Mouse (Mus musculus) MEL (cell line): ENCODE results near the gene Fen1. TPM values are rescaled to one million over a fixed set of nuclear protein-coding genes. Genes with fewer than 3 reads are reported as not detected.

Source experiments
- DNase-seq: peaks from one replicate; pipeline ENCODE4 v3.0.0; 2011; ENCODE audit warnings: low read depth, low spot score
- H3K27ac ChIP-seq: 2 replicates; pipeline ENCODE4 v1.5.1; 2012; ENCODE audit warnings: low read depth, mild to moderate bottlenecking, control low read depth, low read length, moderate library complexity; ENCODE audit not compliant: control insufficient read depth
- H3K27me3 ChIP-seq, 2 experiments: fragments of 150-350 bp in 1 of 2; sonication (generic) in 1 of 2; 2 replicates each; pipeline ENCODE4 v1.6.1; 2012; ENCODE audit warnings: low read length in 2 of 2, mild to moderate bottlenecking in 2 of 2, improper control_type of control experiment in 1 of 2, moderate library complexity in 1 of 2; ENCODE audit not compliant: insufficient read depth in 2 of 2, control insufficient read depth in 1 of 2
- H3K36me3 ChIP-seq, 2 experiments: 2 replicates each; pipeline ENCODE4 v1.6.1; 2012 to 2014; ENCODE audit warnings: low read length in 2 of 2, improper control_type of control experiment in 1 of 2, inconsistent platforms in 1 of 2, mild to moderate bottlenecking in 1 of 2; ENCODE audit not compliant: insufficient read depth in 2 of 2, control insufficient read depth in 1 of 2
- H3K4me1 ChIP-seq, 2 experiments: fragments of 150-350 bp in 1 of 2; sonication (generic) in 1 of 2; 2 replicates each; pipeline ENCODE4 v1.6.1; 2012; ENCODE audit warnings: low read length in 2 of 2, improper control_type of control experiment in 1 of 2, mild to moderate bottlenecking in 1 of 2; ENCODE audit not compliant: insufficient read depth in 2 of 2, control insufficient read depth in 1 of 2
- H3K4me3 ChIP-seq, 2 experiments: fragments of 150-350 bp in 1 of 2; sonication (generic) in 1 of 2; 2 replicates each; pipeline ENCODE4 v1.5.1; 2012; ENCODE audit warnings: low read depth in 2 of 2, low read length in 2 of 2, mild to moderate bottlenecking in 2 of 2, moderate library complexity in 2 of 2, control low read depth in 1 of 2, improper control_type of control experiment in 1 of 2; ENCODE audit not compliant: control insufficient read depth in 1 of 2, insufficient read depth in 1 of 2
- H3K79me2 ChIP-seq: 2 replicates; pipeline ENCODE4 v1.6.1; 2012; ENCODE audit warnings: mild to moderate bottlenecking, low read length, moderate library complexity; ENCODE audit not compliant: control insufficient read depth, poor library complexity, insufficient read depth
- H3K9ac ChIP-seq: 2 replicates; pipeline ENCODE4 v1.6.1; 2012; ENCODE audit warnings: low read depth, mild to moderate bottlenecking, control low read depth, low read length, moderate library complexity; ENCODE audit not compliant: control insufficient read depth, poor library complexity, severe bottlenecking
- H3K9me3 ChIP-seq: fragments of 150-350 bp; sonication (generic); replicated peaks from 2 replicates; pipeline ENCODE4 v1.6.1; 2012; ENCODE audit warnings: mild to moderate bottlenecking, low read length, improper control_type of control experiment, moderate library complexity; ENCODE audit not compliant: insufficient read depth
- BHLHE40 ChIP-seq: IDR thresholded peaks from 2 replicates; pipeline ENCODE4 v1.6.1; 2012; ENCODE audit warnings: low read depth, mild to moderate bottlenecking, inconsistent platforms, low read length, improper control_type of control experiment, borderline replicate concordance
- CHD2 ChIP-seq: IDR thresholded peaks from 2 replicates; pipeline ENCODE4 v1.6.1; 2011; ENCODE audit warnings: low read length, improper control_type of control experiment
- CTCF ChIP-seq, 3 experiments: IDR thresholded peaks in 2 of 3; conservative IDR thresholded peaks in 1 of 3; 2 replicates each; pipeline ENCODE4 v1.5.1; 2011 to 2012; ENCODE audit warnings: low read length in 3 of 3, low read depth in 2 of 3, mild to moderate bottlenecking in 2 of 3, improper control_type of control experiment in 1 of 3, inconsistent platforms in 1 of 3, mixed read lengths in 1 of 3, moderate library complexity in 1 of 3; ENCODE audit not compliant: control insufficient read depth in 1 of 3, insufficient read depth in 1 of 3, poor library complexity in 1 of 3, severe bottlenecking in 1 of 3
- HCFC1 ChIP-seq: IDR thresholded peaks from 2 replicates; pipeline ENCODE4 v1.6.1; 2012; ENCODE audit warnings: low read depth, mild to moderate bottlenecking, inconsistent platforms, low read length, improper control_type of control experiment, moderate library complexity
- KAT2A ChIP-seq: conservative IDR thresholded peaks from 2 replicates; pipeline ENCODE4 v1.6.1; 2012; ENCODE audit warnings: low read depth, low read length, improper control_type of control experiment, inconsistent platforms
- MAFK ChIP-seq: IDR thresholded peaks from 2 replicates; pipeline ENCODE4 v1.6.1; 2011; ENCODE audit warnings: low read depth, mild to moderate bottlenecking, low read length, improper control_type of control experiment, borderline replicate concordance
- MAX ChIP-seq: IDR thresholded peaks from 2 replicates; pipeline ENCODE4 v1.6.1; 2011; ENCODE audit warnings: low read length, improper control_type of control experiment
- MYC ChIP-seq: IDR thresholded peaks from 2 replicates; pipeline ENCODE4 v1.6.1; 2011; ENCODE audit warnings: low read depth, mild to moderate bottlenecking, low read length, improper control_type of control experiment, moderate library complexity
- POLR2AphosphoS2 ChIP-seq: IDR thresholded peaks from 2 replicates; pipeline ENCODE4 v1.6.1; 2011; ENCODE audit warnings: low read length, improper control_type of control experiment
- SIN3A ChIP-seq: IDR thresholded peaks from 2 replicates; pipeline ENCODE4 v1.6.1; 2012; ENCODE audit warnings: low read length, improper control_type of control experiment, inconsistent platforms
- ZNF384 ChIP-seq: IDR thresholded peaks from 2 replicates; pipeline ENCODE4 v1.6.1; 2012; ENCODE audit warnings: low read depth, mild to moderate bottlenecking, inconsistent platforms, low read length, improper control_type of control experiment
- polyA plus RNA-seq, 2 experiments: library from polyadenylated mRNA; stranded (reverse) in 1 of 2; unstranded in 1 of 2; fragments of >175 nt in 1 of 2; fragments of >200 nt in 1 of 2; gene quantifications; 2 replicates each; pipeline versions ENCODE4 v1.2.1 to v1.2.4; 2012; ENCODE audit warnings: low replicate concordance in 2 of 2, low read depth in 1 of 2; ENCODE audit not compliant: insufficient read length in 2 of 2, insufficient read depth in 1 of 2, missing spikeins in 1 of 2
- total RNA-seq: library from RNA; depleted of rRNA; stranded (reverse); fragments of 300-350 nt; gene quantifications from 2 replicates; pipeline ENCODE4 v1.2.3, GENCODE M21; 2012

Fen1 gene
- total and polyA plus RNA-seq, 3 experiments: 145 to 189 TPM; not detected in 1

GRCm38 (mm10) chr19:10197130-10197529, 6.8 kb downstream of the Fen1 start:
- Histone ChIP-seq H3K9me3 (no peaks in the 10 kb centered on the region), H3K36me3 (peaks cover 3 to 7% of the 10 kb centered on the region in 2 experiments), H3K27ac (no peak overlapping the region), H3K4me3 (no peak overlapping the region), H3K27me3 (no peaks in the 10 kb centered on the region), H3K9ac (no peak overlapping the region), H3K79me2 (peaks cover 16% of the 10 kb centered on the region), H3K4me1 (no peaks in the 10 kb centered on the region)
- no peak for DNase-seq
- TF ChIP-seq POLR2AphosphoS2 (0 out of 2 replicates have a peak, but pooled peaks have one; percentile 21), BHLHE40 (no peak)

DNA sequence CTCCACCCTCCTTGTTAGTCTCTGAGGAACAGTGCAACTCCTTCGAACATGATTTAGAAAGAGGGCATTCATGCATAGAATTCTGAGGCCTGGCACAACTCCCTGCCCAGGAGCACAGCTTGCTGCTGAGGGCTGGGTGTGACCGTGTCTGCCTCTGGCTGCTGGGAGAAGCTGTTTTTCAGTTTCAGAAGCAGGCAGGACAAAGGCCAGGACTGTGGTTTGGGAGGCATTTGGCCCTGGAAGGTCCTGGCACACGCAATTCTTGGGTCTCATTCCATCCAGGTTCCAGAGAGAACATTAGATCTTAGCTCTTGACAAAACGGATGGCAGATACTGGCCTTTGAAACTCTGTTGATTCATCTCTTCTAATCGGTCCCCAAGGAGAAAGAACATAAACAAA, 8.7 kb downstream of the Fen1 start:
- H3K4me1 ChIP-seq: peaks cover 0 to 8% of the 10 kb centered on the region in 2 experiments; a peak in 2 of 4 replicates
- no peaks in the 10 kb centered on the region for H3K9me3 ChIP-seq
- peaks cover 4% of the 10 kb centered on the region in 2 experiments; a peak in 3 of 4 replicates for H3K36me3 ChIP-seq
- no peak overlapping the region for H3K9ac ChIP-seq
- TF ChIP-seq HCFC1 (no peak), ZNF384 (no peak), SIN3A (no peak), KAT2A (no peak), MAFK (no peak)
- H3K4me3 ChIP-seq: no peak overlapping the region
- 0 out of 2 replicates have a peak, but pooled peaks cover 4% of the 10 kb centered on the region for H3K79me2 ChIP-seq
- no peak overlapping the region for H3K27ac ChIP-seq
- DNase-seq: no peak
- no peaks in the 10 kb centered on the region for H3K27me3 ChIP-seq

GRCm38 (mm10) chr19:10194337-10194736, 9.6 kb downstream of the Fen1 start:
- H3K9ac ChIP-seq: no peak overlapping the region
- TF ChIP-seq MYC (no peak), CTCF (IDR thresholded peaks at IDR 0.05 in 2 of 3, conservative IDR thresholded peaks at IDR 0.05 in 1 of 3; ENCODE audit: control insufficient read depth in 1 of 3, insufficient read depth in 1 of 3, low read depth in 2 of 3, low read length in 3 of 3, poor library complexity in 1 of 3, severe bottlenecking in 1 of 3) (peak in 2 of 3 experiments; percentile 4 to 27; a peak in 2 of 6 replicates)

GRCm38 (mm10) chr19:10191326-10191725, 12.6 kb downstream of the Fen1 start:
- peaks cover 4% of the 10 kb centered on the region in 2 experiments; a peak in 3 of 4 replicates for H3K36me3 ChIP-seq
- H3K27me3 ChIP-seq: no peaks in the 10 kb centered on the region
- no peaks in the 10 kb centered on the region for H3K79me2 ChIP-seq
- no peaks in the 10 kb centered on the region for H3K9me3 ChIP-seq
- H3K4me1 ChIP-seq: peaks cover 0 to 8% of the 10 kb centered on the region in 2 experiments; a peak in 2 of 4 replicates
- H3K27ac ChIP-seq: peak overlapping the region; percentile 49
- peak; percentile 75 for DNase-seq
- H3K4me3 ChIP-seq: no peak overlapping the region
- TF ChIP-seq CHD2: peak; percentile 64
- TF ChIP-seq MAX: peak; percentile 80
- TF ChIP-seq MYC: peak; percentile 37; the same call in 1 of the 2 replicates
- no peak for TF ChIP-seq ZNF384
- TF ChIP-seq, all 39 proteins: peak for 3
- H3K9ac ChIP-seq: no peak overlapping the region

More at GRCm38 (mm10) chr19:10194337-10194736, 9.6 kb downstream of the Fen1 start:
- H3K27ac ChIP-seq: no peak overlapping the region
- H3K27me3 ChIP-seq: no peaks in the 10 kb centered on the region
- no peaks in the 10 kb centered on the region for H3K9me3 ChIP-seq
- H3K4me3 ChIP-seq: no peak overlapping the region
- H3K36me3 ChIP-seq: peaks cover 4% of the 10 kb centered on the region in 2 experiments; a peak in 3 of 4 replicates
- no peak for DNase-seq
- H3K4me1 ChIP-seq: peaks cover 0 to 8% of the 10 kb centered on the region in 2 experiments; a peak in 2 of 4 replicates
- no peaks in the 10 kb centered on the region for H3K79me2 ChIP-seq
